Mouse (Mus musculus) liver, embryonic 13.5 days (tissue): ENCODE measurements around the gene Gnb2. TPM values are rescaled to one million over a fixed set of nuclear protein-coding genes. Genes with fewer than 3 reads are reported as not detected.

ENCODE experiments used
- ATAC-seq: fragments of 200-750 bp; cut with Nextera tagmentation; 2 replicates; pipeline ENCODE4 v1.8.0; 2017; ENCODE audit warnings: low read depth, mild to moderate bottlenecking, moderate number of reproducible peaks, moderate library complexity
- DNase-seq: peaks from one replicate; pipeline ENCODE4 v3.0.0; 2022
- H3K27ac ChIP-seq: fragments of 300-500 bp; sonication (generic); 2 replicates; pipeline ENCODE4 v1.5.1; 2015; ENCODE audit warnings: moderate library complexity, mild to moderate bottlenecking, inconsistent platforms
- H3K27me3 ChIP-seq: fragments of 300-500 bp; sonication (generic); 2 replicates; pipeline ENCODE4 v1.6.1; 2015; ENCODE audit warnings: mild to moderate bottlenecking, inconsistent platforms
- H3K36me3 ChIP-seq: fragments of 300-500 bp; sonication (generic); 2 replicates; pipeline ENCODE4 v1.6.1; 2015; ENCODE audit warnings: mild to moderate bottlenecking, inconsistent platforms
- H3K4me1 ChIP-seq: fragments of 300-500 bp; sonication (generic); replicated peaks from 2 replicates; pipeline ENCODE4 v1.6.1; 2015; ENCODE audit warnings: inconsistent platforms
- H3K4me2 ChIP-seq: fragments of 300-500 bp; sonication (generic); 2 replicates; pipeline ENCODE4 v1.6.1; 2015; ENCODE audit warnings: inconsistent platforms, mild to moderate bottlenecking, moderate library complexity
- H3K4me3 ChIP-seq: fragments of 300-500 bp; sonication (generic); replicated peaks from 2 replicates; pipeline ENCODE4 v1.5.1; 2015; ENCODE audit warnings: mild to moderate bottlenecking, inconsistent platforms
- H3K9ac ChIP-seq: fragments of 300-500 bp; sonication (generic); 2 replicates; pipeline ENCODE4 v1.6.1; 2015; ENCODE audit warnings: mild to moderate bottlenecking, inconsistent platforms
- H3K9me3 ChIP-seq: fragments of 300-500 bp; sonication (generic); replicated peaks from 2 replicates; pipeline ENCODE4 v1.6.1; 2016; ENCODE audit warnings: inconsistent platforms
- WGBS: fragments of 180-500 bp; shearing (Covaris S2); methylation state at CpG from one replicate; pipeline ENCODE4 v1.1.7; 2015; ENCODE audit not compliant: insufficient replicate concordance; 5-methylcytosine and 5-hydroxymethylcytosine counted together
- polyA plus RNA-seq: library from polyadenylated mRNA; unstranded; fragments of >200 nt; fragmentation: Nextera tagmentation; extraction: Ambion mirVana; gene quantifications from 2 replicates; pipeline ENCODE4 v1.2.1, GENCODE M21; 2015

The Gnb2 gene
- polyA plus RNA-seq: 139 and 159 TPM in 2 replicates

DNA sequence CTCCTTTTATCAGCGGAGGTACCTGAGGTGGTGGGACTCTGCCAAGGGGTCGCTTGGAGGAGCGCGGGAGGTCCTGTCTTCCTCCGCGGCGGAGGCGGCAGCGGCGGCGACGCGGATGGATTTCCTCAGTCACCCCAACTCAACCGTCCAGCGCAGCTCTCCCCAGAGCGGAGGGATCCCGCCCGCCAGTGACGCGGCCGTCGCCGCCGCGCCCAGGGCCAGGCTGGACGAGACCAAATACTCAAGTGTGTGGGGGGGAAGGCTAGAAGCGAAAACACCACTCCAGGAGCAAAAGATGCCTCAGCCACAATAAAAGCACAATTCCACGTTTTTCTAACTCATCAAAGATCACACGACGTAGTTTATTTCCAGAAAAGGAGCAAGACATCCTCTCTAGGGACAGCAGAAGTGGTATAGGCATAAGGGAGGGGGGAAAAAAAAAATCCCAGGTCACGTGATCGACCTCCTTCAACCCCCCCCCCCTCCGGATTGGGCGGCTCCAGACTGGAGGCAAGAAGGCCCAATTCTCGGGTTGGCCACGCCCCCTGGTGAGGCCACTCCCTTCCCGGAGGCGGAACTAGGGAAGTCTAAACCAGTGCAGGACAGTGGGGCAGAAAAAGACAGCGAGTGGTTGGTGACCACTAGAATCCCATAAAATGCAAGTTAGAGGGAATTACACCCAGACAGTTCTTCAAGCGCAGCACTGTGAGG is at the start of gene Gnb2, which contains the start of gene Epo:
TSS of gene Gnb2 (minus strand) at position 394 of the 711 bp plus-strand sequence.
TSS of gene Epo (minus strand) at position 126 of the 711 bp plus-strand sequence.
- WGBS: 0% methylated on average over 40 of the region's 40 CpGs
- peaks cover 44% of the 10 kb centered on the region for H3K4me1 ChIP-seq

DNA sequence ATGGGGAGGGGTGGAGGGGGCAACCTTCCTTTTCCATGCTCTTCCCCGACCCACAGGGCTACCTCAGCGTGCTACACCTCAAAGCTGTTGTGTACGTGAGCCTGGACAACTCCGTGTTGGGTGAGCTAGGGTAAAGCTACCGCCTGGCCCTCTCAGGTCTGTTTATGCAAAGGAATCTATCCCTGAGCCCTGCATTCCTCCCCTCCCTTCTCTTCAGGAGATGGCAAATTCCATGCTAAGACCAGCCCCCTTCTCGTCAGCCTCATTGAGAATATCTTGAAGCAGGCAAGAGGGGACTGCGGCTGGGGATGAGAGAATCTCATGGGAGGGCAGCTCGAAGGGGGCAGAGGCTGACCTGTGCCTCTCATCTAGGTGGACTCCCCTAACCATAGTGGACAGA is 49.4 kb upstream of the Gnb2 start:
- no peak overlapping the region for H3K4me2 ChIP-seq
- H3K4me3 ChIP-seq: no peak overlapping the region
- H3K36me3 ChIP-seq: peaks cover 65% of the 10 kb centered on the region
- 0 out of 2 replicates have a peak, but pooled peaks cover 9% of the 10 kb centered on the region for H3K27me3 ChIP-seq
- no peak overlapping the region for H3K9ac ChIP-seq
- peaks cover 6% of the 10 kb centered on the region for H3K9me3 ChIP-seq
- WGBS: 59% methylated on average over 8 of the region's 8 CpGs
- DNase-seq: no peak
- no peak for ATAC-seq
- peaks cover 30% of the 10 kb centered on the region for H3K4me1 ChIP-seq
- H3K27ac ChIP-seq: no peak overlapping the region

More for the DNA sequence above, at the start of gene Gnb2, which contains the start of gene Epo:
- Histone ChIP-seq H3K27ac (peak within 1 kb of the TSS; percentile 92), H3K36me3 (peaks cover 24% of the 10 kb centered on the region), H3K9me3 (no peaks in the 10 kb centered on the region), H3K9ac (peak within 1 kb of the TSS; percentile 95), H3K4me3 (peak within 1 kb of the TSS; percentile 93), H3K4me2 (peak within 1 kb of the TSS; percentile 99), H3K27me3 (no peaks in the 10 kb centered on the region)
- peak; percentile 78 for ATAC-seq
- peak; percentile 98 for DNase-seq

DNA sequence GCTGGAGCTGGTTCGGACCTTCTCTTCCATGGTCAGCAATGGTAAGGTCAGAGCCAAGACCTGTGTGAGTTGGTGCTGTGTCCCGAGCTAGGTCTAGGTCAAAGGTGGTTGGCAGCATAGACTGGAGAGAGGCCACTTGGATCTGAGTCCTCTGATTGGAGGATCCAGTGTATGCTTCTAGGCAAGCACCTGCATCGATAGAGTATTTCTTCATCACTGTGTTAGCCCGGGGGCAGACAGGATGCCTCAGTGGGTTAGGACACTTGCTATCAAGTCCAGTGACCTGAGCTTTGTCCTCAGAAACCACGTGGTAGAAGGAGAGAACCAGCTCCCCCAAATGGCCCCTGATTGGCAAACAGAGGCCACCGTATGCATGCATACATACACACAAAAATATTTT is 46.9 kb upstream of the Gnb2 start:
- peak; percentile 30 for ATAC-seq
- H3K27ac ChIP-seq: peak overlapping the region; percentile 29; the same call in 1 of the 2 replicates
- whole genome bisulfite sequencing: 52% methylated on average over 6 of the region's 6 CpGs

DNA sequence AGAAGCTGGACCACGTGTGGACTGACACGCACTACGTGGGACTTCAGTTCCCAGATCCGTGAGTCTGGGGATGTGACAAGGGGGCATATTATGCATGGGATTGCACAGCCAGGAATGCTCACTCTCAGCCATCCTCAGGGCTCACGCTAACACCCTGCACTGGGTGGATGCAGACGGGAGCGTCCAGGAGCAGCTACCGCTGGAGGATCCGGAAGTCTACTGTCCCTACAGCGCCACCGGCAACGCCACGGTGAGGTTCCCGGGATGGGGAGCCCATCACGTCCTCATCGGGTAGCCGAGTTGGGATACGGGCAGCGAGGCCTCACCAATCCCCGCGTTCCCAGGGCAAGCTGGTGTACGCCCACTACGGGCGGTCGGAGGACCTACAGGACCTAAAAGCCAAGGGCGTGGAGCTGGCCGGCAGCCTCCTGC is 41.2 kb upstream of the Gnb2 start:
- H3K27ac ChIP-seq: no peak overlapping the region
- no peak overlapping the region for H3K9ac ChIP-seq
- no peak for ATAC-seq
- WGBS: 39% methylated on average over 27 of the region's 27 CpGs
- H3K4me2 ChIP-seq: peak overlapping the region; percentile 30
- H3K4me3 ChIP-seq: 0 out of 2 replicates have a peak overlapping the region, but pooled peaks have one; percentile 1
- H3K36me3 ChIP-seq: peaks cover 61% of the 10 kb centered on the region
- H3K27me3 ChIP-seq: no peaks in the 10 kb centered on the region
- DNase-seq: no peak
- H3K4me1 ChIP-seq: peaks cover 59% of the 10 kb centered on the region
- no peaks in the 10 kb centered on the region for H3K9me3 ChIP-seq

More for the DNA sequence above, 46.9 kb upstream of the Gnb2 start:
- Histone ChIP-seq H3K9me3 (no peaks in the 10 kb centered on the region), H3K9ac (no peak overlapping the region), H3K4me3 (no peak overlapping the region), H3K4me1 (peaks cover 30% of the 10 kb centered on the region), H3K4me2 (no peak overlapping the region), H3K27me3 (0 out of 2 replicates have a peak, but pooled peaks cover 9% of the 10 kb centered on the region), H3K36me3 (peaks cover 72% of the 10 kb centered on the region)
- DNase-seq: no peak

DNA sequence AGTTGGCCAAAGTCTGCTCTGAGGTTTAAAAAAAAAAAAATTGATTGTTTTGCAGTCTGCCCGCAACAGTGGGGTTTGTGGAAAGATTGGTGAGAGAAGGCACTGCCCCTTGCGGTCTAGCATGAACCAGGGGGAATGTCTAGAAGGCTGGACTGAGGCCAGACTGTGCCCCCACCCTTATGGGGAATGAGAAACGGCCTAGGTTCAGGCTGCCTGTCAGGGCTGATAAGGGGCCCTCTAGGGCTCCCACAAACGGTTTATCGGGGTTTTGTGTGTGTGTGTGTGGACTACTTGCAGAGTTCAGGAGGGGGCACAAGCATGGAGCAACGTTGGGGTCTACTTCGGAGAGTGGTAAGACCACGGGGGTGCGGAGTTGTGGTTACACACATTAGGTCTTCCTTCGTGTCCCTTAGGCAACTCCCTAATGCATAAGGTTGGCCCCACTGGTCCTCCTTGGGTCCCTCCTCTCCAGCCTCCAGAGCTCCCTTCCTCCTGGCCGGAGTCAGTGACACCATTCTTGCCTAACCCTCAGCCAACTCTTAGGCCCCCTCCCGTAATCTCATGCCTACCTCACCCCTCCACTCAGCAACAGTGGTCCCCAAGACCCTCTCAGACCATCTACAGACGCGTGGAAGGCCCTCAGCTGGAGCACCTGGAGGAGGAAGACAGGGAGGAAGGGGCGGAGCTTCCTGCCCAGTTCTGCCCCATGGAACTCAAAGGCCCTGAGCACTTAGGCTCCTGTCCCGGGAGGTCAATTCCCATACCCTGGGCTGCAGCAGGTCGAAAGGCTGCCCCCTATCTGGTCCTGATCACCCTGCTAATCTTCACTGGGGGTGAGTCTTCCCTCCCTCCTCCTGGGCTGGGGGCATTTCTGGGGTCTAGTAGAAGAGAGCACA is 37.6 kb upstream of the Gnb2 start:
- WGBS: 17% methylated on average over 17 of the region's 17 CpGs
- ATAC-seq (peak; percentile 94), DNase-seq (peak; percentile 83)
- 0 out of 2 replicates have a peak, but pooled peaks cover 6% of the 10 kb centered on the region for H3K27me3 ChIP-seq
- peak overlapping the region; percentile 95 for H3K27ac ChIP-seq
- H3K4me2 ChIP-seq: peak overlapping the region; percentile 95
- H3K4me1 ChIP-seq: peaks cover 67% of the 10 kb centered on the region
- peak overlapping the region; percentile 71 for H3K4me3 ChIP-seq
- no peaks in the 10 kb centered on the region for H3K9me3 ChIP-seq
- H3K9ac ChIP-seq: peak overlapping the region; percentile 80
- peaks cover 29% of the 10 kb centered on the region for H3K36me3 ChIP-seq

DNA sequence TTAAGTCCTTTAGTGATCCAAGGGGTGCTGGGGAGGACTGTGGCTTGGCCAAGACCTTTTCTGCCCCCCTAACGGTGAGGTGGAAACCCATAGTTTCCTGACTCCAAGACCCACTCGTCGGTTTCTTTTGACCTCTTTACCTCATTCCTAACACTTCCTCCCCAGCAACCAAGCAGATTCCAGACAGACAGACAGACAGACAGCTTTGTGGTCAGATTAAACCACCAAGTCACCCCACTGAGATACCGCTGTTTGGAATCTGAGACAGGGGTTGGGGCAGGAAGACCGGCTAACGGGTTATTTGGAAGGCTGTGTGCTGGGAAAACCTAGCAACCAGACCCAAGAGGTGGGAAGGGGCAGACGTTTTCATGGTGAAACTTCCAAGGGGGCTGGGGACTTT is 36.9 kb upstream of the Gnb2 start:
- H3K27ac ChIP-seq: peak overlapping the region; percentile 95
- H3K4me1 ChIP-seq: peaks cover 67% of the 10 kb centered on the region
- DNase-seq (peak; percentile 29), ATAC-seq (no peak)
- H3K27me3 ChIP-seq: peaks cover 9% of the 10 kb centered on the region; the same call in 1 of the 2 replicates
- peak overlapping the region; percentile 71 for H3K4me3 ChIP-seq
- peak overlapping the region; percentile 80 for H3K9ac ChIP-seq
- H3K36me3 ChIP-seq: peaks cover 24% of the 10 kb centered on the region
- peak overlapping the region; percentile 95 for H3K4me2 ChIP-seq
- no peaks in the 10 kb centered on the region for H3K9me3 ChIP-seq
- 5% methylated on average over 7 of the region's 7 CpGs for WGBS

DNA sequence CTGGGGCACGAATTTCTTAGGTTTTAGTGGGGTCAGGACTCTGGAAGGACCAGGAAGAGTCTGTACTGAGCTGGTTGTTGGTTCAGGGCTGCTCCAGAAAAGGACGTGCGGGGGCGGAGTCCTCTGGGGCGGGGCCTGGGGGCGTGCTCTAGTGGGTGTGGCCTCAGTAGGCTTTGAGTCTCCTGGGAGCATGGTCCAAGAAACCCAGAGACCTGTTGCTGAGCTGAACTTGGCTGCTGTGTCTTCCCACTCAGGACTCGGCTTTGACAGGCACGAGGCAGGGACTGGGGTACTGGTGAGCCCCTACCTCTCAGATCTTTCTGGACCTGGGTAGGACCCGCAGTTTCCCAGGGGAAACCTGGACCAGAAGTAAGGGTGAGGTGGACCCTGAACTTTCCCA is 36.4 kb upstream of the Gnb2 start, which contains the start of gene Tfr2:
TSS of gene Tfr2 (plus strand) at position 176 of the 400 bp plus-strand sequence.
- Histone ChIP-seq H3K9me3 (no peaks in the 10 kb centered on the region), H3K4me1 (peaks cover 66% of the 10 kb centered on the region), H3K27me3 (peaks cover 9% of the 10 kb centered on the region; the same call in 1 of the 2 replicates), H3K36me3 (peaks cover 18% of the 10 kb centered on the region), H3K4me2 (peak within 1 kb of the TSS; percentile 95), H3K9ac (peak within 1 kb of the TSS; percentile 80), H3K27ac (peak within 1 kb of the TSS; percentile 95), H3K4me3 (peak within 1 kb of the TSS; percentile 71)
- peak; percentile 80 for ATAC-seq
- 4% methylated on average over 9 of the region's 9 CpGs for WGBS
- peak; percentile 92 for DNase-seq

DNA sequence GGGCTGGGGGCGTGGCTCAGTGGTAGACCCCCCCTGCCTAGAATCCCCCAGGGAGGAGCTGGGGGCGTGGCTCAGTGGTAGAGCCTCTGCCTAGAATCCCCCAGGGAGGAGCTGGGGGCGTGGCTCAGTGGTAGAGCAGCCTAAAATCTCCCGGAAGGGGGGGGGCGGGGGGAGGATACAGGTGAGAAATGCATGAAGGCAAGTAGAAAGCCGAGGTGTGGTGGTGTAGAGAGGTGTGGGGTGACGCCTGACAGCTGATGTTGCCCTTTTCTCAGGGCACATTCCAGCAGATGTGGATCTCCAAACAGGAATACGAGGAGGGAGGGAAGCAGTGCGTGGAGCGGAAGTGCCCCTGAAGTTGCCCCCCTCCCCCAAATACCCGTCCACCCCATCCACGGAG is 35.7 kb upstream of the Gnb2 start:
- Histone ChIP-seq H3K4me2 (peak overlapping the region; percentile 95), H3K27me3 (peaks cover 9% of the 10 kb centered on the region; the same call in 1 of the 2 replicates), H3K9me3 (no peaks in the 10 kb centered on the region), H3K4me1 (peaks cover 59% of the 10 kb centered on the region), H3K36me3 (peaks cover 12% of the 10 kb centered on the region), H3K4me3 (peak overlapping the region; percentile 71), H3K9ac (peak overlapping the region; percentile 80; the same call in 1 of the 2 replicates), H3K27ac (peak overlapping the region; percentile 95)
- DNase-seq (no peak), ATAC-seq (no peak)
- WGBS: 59% methylated on average over 12 of the region's 12 CpGs

DNA sequence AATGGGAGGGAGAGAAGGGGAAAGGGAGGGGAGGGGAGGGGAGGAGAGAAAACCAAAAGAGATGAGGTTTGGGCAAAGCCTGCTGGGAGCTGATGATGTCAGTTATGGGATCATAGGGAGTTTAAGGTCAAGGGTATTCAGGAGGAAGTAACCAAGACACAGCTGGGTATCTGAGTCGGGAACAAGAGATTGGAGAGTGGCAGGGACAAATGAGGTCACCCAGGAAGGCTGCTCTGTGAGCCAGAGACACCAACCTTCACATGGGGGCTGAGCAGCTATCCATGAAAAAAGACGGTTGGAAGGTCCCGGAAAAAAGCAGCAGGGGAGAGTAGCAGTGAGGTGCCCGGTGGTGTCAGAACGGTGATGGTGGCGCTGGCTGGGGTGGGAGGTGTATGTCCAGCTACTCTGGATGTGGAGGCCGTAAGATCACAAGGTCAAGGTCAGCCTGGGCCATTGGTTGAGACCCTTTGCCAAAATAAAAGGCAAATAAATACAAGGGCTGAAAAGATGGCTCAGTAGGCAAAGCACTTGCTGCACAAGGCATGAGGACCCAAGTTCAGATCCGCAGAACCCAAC is 35.0 kb upstream of the Gnb2 start:
- H3K4me1 ChIP-seq: peaks cover 52% of the 10 kb centered on the region
- peaks cover 9% of the 10 kb centered on the region; the same call in 1 of the 2 replicates for H3K27me3 ChIP-seq
- no peak overlapping the region for H3K4me2 ChIP-seq
- WGBS: 75% methylated on average over 8 of the region's 8 CpGs
- no peak overlapping the region for H3K9ac ChIP-seq
- no peak for DNase-seq
- H3K27ac ChIP-seq: no peak overlapping the region
- no peaks in the 10 kb centered on the region for H3K9me3 ChIP-seq
- no peak for ATAC-seq
- peaks cover 7% of the 10 kb centered on the region; the same call in 1 of the 2 replicates for H3K36me3 ChIP-seq
- no peak overlapping the region for H3K4me3 ChIP-seq

DNA sequence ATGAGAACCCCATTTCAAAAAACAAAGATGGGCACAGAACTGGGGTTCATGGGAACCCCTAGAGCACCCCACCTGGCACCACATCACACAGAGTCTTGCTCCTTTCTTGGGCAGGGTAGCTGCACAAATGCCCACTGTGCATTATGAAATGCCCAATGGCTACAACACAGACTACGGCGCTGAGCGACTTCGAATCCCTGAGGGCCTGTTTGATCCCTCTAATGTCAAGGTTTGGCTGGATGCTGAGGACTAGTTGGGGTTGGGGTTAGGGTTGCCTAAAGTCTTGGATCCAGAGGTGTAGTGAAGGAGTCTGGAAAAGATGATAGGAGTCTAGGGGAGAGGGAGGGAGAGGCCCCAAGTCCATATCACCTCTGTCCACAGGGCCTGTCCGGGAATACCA is 33.1 kb upstream of the Gnb2 start:
- Histone ChIP-seq H3K4me1 (peaks cover 38% of the 10 kb centered on the region), H3K4me2 (no peak overlapping the region), H3K4me3 (no peak overlapping the region), H3K36me3 (no peaks in the 10 kb centered on the region), H3K9me3 (no peaks in the 10 kb centered on the region), H3K27me3 (peaks cover 19% of the 10 kb centered on the region), H3K9ac (no peak overlapping the region), H3K27ac (no peak overlapping the region)
- no peak for DNase-seq
- WGBS: 83% methylated on average over 5 of the region's 5 CpGs
- no peak for ATAC-seq
